Mouse (Mus musculus) liver, embryonic 16.5 days (tissue): ENCODE measurements around the gene Gemin5. TPM values are rescaled to one million over a fixed set of nuclear protein-coding genes. Genes with fewer than 3 reads are reported as not detected.

Experiments
- ATAC-seq: fragments of 200-750 bp; cut with Nextera tagmentation; 2 replicates; pipeline ENCODE4 v1.8.0; 2017; ENCODE audit warnings: low read depth, mild to moderate bottlenecking, moderate number of reproducible peaks, moderate library complexity
- H3K27ac ChIP-seq: fragments of 300-500 bp; sonication (generic); 2 replicates; pipeline ENCODE4 v1.5.1; 2014; ENCODE audit warnings: mild to moderate bottlenecking, low read length
- H3K27me3 ChIP-seq: fragments of 300-500 bp; sonication (generic); 2 replicates; pipeline ENCODE4 v1.6.1; 2014; ENCODE audit warnings: low read depth, low read length, mixed read lengths; ENCODE audit not compliant: control insufficient read depth, insufficient read depth
- H3K36me3 ChIP-seq: fragments of 300-500 bp; sonication (generic); 2 replicates; pipeline ENCODE4 v1.6.1; 2014; ENCODE audit warnings: mild to moderate bottlenecking; ENCODE audit not compliant: control insufficient read depth, insufficient read depth
- H3K4me1 ChIP-seq: fragments of 300-500 bp; sonication (generic); 2 replicates; pipeline ENCODE4 v1.6.1; 2014; ENCODE audit warnings: low read depth, low read length, mixed read lengths; ENCODE audit not compliant: control insufficient read depth
- H3K4me2 ChIP-seq: fragments of 300-500 bp; sonication (generic); 2 replicates; pipeline ENCODE4 v1.6.1; 2014; ENCODE audit warnings: low read depth, low read length, mixed read lengths
- H3K4me3 ChIP-seq: fragments of 300-500 bp; sonication (generic); 2 replicates; pipeline ENCODE4 v1.5.1; 2014; ENCODE audit warnings: low read depth, mild to moderate bottlenecking, low read length
- H3K9ac ChIP-seq: fragments of 300-500 bp; sonication (generic); 2 replicates; pipeline ENCODE4 v1.6.1; 2014; ENCODE audit warnings: low read depth, low read length
- H3K9me3 ChIP-seq: fragments of 300-500 bp; sonication (generic); replicated peaks from 2 replicates; pipeline ENCODE4 v1.6.1; 2016; ENCODE audit warnings: low read length; ENCODE audit not compliant: control insufficient read depth
- WGBS: fragments of 180-500 bp; shearing (Covaris S2); extraction: QIAGEN DNeasy Blood & Tissue Kit; methylation state at CpG from one replicate; pipeline ENCODE4 v1.1.7; 2014; ENCODE audit not compliant: insufficient replicate concordance; 5-methylcytosine and 5-hydroxymethylcytosine counted together
- polyA plus RNA-seq: library from polyadenylated mRNA; unstranded; fragments of >200 nt; fragmentation: Nextera tagmentation; extraction: Ambion mirVana; gene quantifications from 2 replicates; pipeline ENCODE4 v1.2.1, GENCODE M21; 2015

Gemin5 gene
- polyA plus RNA-seq, 1 experiment from 2014 or later = 7.2 TPM

GRCm38 (mm10) chr11:58129302-58129843, 39.0 kb downstream of the Gemin5 start:
- H3K9me3 ChIP-seq = no peaks in the 10 kb centered on the region
- H3K4me3 ChIP-seq = no peak overlapping the region
- no peak for ATAC-seq
- 77% methylated on average over 6 of the region's 6 CpGs for WGBS
- H3K27ac ChIP-seq = no peak overlapping the region
- H3K36me3 ChIP-seq = peaks cover 14% of the 10 kb centered on the region
- no peak overlapping the region for H3K9ac ChIP-seq
- H3K27me3 ChIP-seq = no peaks in the 10 kb centered on the region
- peaks cover 14% of the 10 kb centered on the region for H3K4me1 ChIP-seq
- H3K4me2 ChIP-seq = no peak overlapping the region

- Histone ChIP-seq H3K4me1 (peaks cover 14% of the 10 kb centered on the region), H3K27ac (peak overlapping the region; percentile 65), H3K4me3 (no peak overlapping the region), H3K27me3 (no peaks in the 10 kb centered on the region), H3K9ac (peak overlapping the region; percentile 19; the same call in 1 of the 2 replicates), H3K36me3 (peaks cover 9% of the 10 kb centered on the region), H3K9me3 (no peaks in the 10 kb centered on the region), H3K4me2 (0 out of 2 replicates have a peak overlapping the region, but pooled peaks have one; percentile 6)
- ATAC-seq = peak; percentile 92
- 10% methylated on average over 2 of the region's 2 CpGs for WGBS
These were observed 40.8 kb downstream of the Gemin5 start for GRCm38 (mm10) chr11:58127544-58127943.

- WGBS = 68% methylated on average over 7 of the region's 7 CpGs
- H3K36me3 ChIP-seq = peaks cover 12% of the 10 kb centered on the region
- H3K9ac ChIP-seq = no peak overlapping the region
- no peak overlapping the region for H3K4me3 ChIP-seq
- H3K27me3 ChIP-seq = no peaks in the 10 kb centered on the region
- peak overlapping the region; percentile 65; the same call in 1 of the 2 replicates for H3K27ac ChIP-seq
- H3K4me2 ChIP-seq = no peak overlapping the region
- H3K9me3 ChIP-seq = no peaks in the 10 kb centered on the region
- peaks cover 14% of the 10 kb centered on the region for H3K4me1 ChIP-seq
- ATAC-seq = no peak
These were observed 41.8 kb downstream of the Gemin5 start for GRCm38 (mm10) chr11:58126397-58127160.

GRCm38 (mm10) chr11:58125021-58125420, 43.3 kb downstream of the Gemin5 start:
- no peak overlapping the region for H3K27ac ChIP-seq
- peaks cover 14% of the 10 kb centered on the region for H3K4me1 ChIP-seq
- 78% methylated on average over 11 of the region's 11 CpGs for WGBS
- no peak for ATAC-seq
- no peak overlapping the region for H3K4me3 ChIP-seq
- H3K4me2 ChIP-seq = no peak overlapping the region
- no peaks in the 10 kb centered on the region for H3K9me3 ChIP-seq
- H3K36me3 ChIP-seq = peaks cover 15% of the 10 kb centered on the region
- no peak overlapping the region for H3K9ac ChIP-seq
- H3K27me3 ChIP-seq = no peaks in the 10 kb centered on the region

- no peaks in the 10 kb centered on the region for H3K27me3 ChIP-seq
- H3K27ac ChIP-seq = no peak overlapping the region
- H3K4me2 ChIP-seq = no peak overlapping the region
- no peaks in the 10 kb centered on the region for H3K9me3 ChIP-seq
- ATAC-seq = no peak
- H3K4me3 ChIP-seq = no peak overlapping the region
- WGBS = 80% methylated on average over 2 of the region's 2 CpGs
- peaks cover 14% of the 10 kb centered on the region for H3K4me1 ChIP-seq
- H3K9ac ChIP-seq = no peak overlapping the region
- peaks cover 21% of the 10 kb centered on the region for H3K36me3 ChIP-seq
These were observed 44.6 kb downstream of the Gemin5 start for GRCm38 (mm10) chr11:58123711-58124110.

- WGBS = 77% methylated on average over 9 of the region's 9 CpGs
- Histone ChIP-seq H3K4me2 (no peak overlapping the region), H3K4me1 (no peaks in the 10 kb centered on the region), H3K36me3 (peaks cover 32% of the 10 kb centered on the region), H3K9ac (no peak overlapping the region), H3K4me3 (no peak overlapping the region), H3K27ac (no peak overlapping the region), H3K9me3 (no peaks in the 10 kb centered on the region), H3K27me3 (no peaks in the 10 kb centered on the region)
- no peak for ATAC-seq
These were observed 47.0 kb downstream of the Gemin5 start for GRCm38 (mm10) chr11:58121351-58121750.

- H3K27me3 ChIP-seq = no peaks in the 10 kb centered on the region
- peaks cover 35% of the 10 kb centered on the region for H3K36me3 ChIP-seq
- H3K9ac ChIP-seq = no peak overlapping the region
- H3K9me3 ChIP-seq = no peaks in the 10 kb centered on the region
- ATAC-seq = no peak
- 69% methylated on average over 3 of the region's 3 CpGs for WGBS
- H3K27ac ChIP-seq = no peak overlapping the region
- H3K4me2 ChIP-seq = no peak overlapping the region
- no peak overlapping the region for H3K4me3 ChIP-seq
- no peaks in the 10 kb centered on the region for H3K4me1 ChIP-seq
These were observed 47.7 kb downstream of the Gemin5 start for GRCm38 (mm10) chr11:58120655-58121054.

- Histone ChIP-seq H3K4me1 (no peaks in the 10 kb centered on the region), H3K4me2 (no peak overlapping the region), H3K4me3 (no peak overlapping the region), H3K27ac (no peak overlapping the region), H3K9ac (no peak overlapping the region), H3K27me3 (no peaks in the 10 kb centered on the region), H3K9me3 (no peaks in the 10 kb centered on the region), H3K36me3 (peaks cover 50% of the 10 kb centered on the region)
- WGBS = 81% methylated on average over 10 of the region's 10 CpGs
- no peak for ATAC-seq
These were observed 51.2 kb downstream of the Gemin5 start for GRCm38 (mm10) chr11:58117044-58117652.

- H3K9me3 ChIP-seq = no peaks in the 10 kb centered on the region
- ATAC-seq = no peak
- peaks cover 49% of the 10 kb centered on the region for H3K36me3 ChIP-seq
- no peaks in the 10 kb centered on the region for H3K27me3 ChIP-seq
- H3K4me2 ChIP-seq = no peak overlapping the region
- H3K4me3 ChIP-seq = no peak overlapping the region
- no peak overlapping the region for H3K9ac ChIP-seq
- WGBS = 33% methylated on average over 1 of the region's 1 CpGs
- H3K4me1 ChIP-seq = no peaks in the 10 kb centered on the region
- H3K27ac ChIP-seq = no peak overlapping the region
These were observed 51.8 kb downstream of the Gemin5 start for GRCm38 (mm10) chr11:58116560-58116959.
